Mouse (Mus musculus): ENCODE data around the gene Fam166a. TPM values are rescaled to one million over a fixed set of nuclear protein-coding genes. Genes with fewer than 3 reads are reported as not detected.

The Fam166a gene
- polyA plus RNA-seq, 1 experiment: 1.8 TPM

DNA sequence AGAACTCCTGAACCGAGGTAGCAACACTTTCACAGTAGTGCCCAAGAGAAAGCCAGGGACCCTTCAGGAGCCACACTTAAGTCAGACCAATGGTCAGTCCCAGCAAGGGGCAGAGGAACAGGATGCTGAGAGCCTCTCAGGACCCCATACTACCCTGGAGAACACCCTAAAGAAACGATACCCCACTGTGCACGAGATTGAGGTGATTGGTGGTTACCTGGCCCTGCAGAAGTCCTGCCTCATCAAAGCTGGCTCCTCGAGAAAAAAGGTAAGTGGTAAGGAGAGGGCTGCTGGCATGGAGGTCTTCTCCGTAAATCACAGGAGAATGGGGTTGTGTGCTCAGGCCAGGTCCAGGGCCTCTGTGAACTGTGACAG lies 45.7 kb downstream of the Fam166a start:
- H3K36me3 ChIP-seq (ENCODE audit: control insufficient read depth, insufficient read depth, low read length, poor library complexity, severe bottlenecking): 0 out of 2 replicates have a peak, but pooled peaks cover 4% of the 10 kb centered on the region
- H3K4me3 ChIP-seq (ENCODE audit: low read depth, low read length): peak overlapping the region; percentile 10; the same call in 1 of the 2 replicates
- no peak for TF ChIP-seq CTCF (IDR thresholded peaks at IDR 0.05; ENCODE audit: low read depth, low read length)
- TF ChIP-seq EP300 (IDR thresholded peaks at IDR 0.05; ENCODE audit: insufficient read depth, low read depth, low read length): no peak
- TF ChIP-seq POLR2A (IDR thresholded peaks at IDR 0.05; ENCODE audit: insufficient read depth, low read length): no peak
- no peak overlapping the region for H3K27ac ChIP-seq (ENCODE audit: insufficient read depth, low read length)
- no peaks in the 10 kb centered on the region for H3K27me3 ChIP-seq (ENCODE audit: control insufficient read depth, insufficient read depth, low read length, poor library complexity, severe bottlenecking)
- H3K4me1 ChIP-seq (ENCODE audit: control insufficient read depth, insufficient read depth, low read length): peaks cover 5% of the 10 kb centered on the region
- no peak overlapping the region for H3K9ac ChIP-seq (ENCODE audit: low read depth, poor library complexity, severe bottlenecking)
- no peaks in the 10 kb centered on the region for H3K9me3 ChIP-seq (replicated peaks; ENCODE audit: control insufficient read depth, insufficient read depth, low read length, poor library complexity, severe bottlenecking)

DNA sequence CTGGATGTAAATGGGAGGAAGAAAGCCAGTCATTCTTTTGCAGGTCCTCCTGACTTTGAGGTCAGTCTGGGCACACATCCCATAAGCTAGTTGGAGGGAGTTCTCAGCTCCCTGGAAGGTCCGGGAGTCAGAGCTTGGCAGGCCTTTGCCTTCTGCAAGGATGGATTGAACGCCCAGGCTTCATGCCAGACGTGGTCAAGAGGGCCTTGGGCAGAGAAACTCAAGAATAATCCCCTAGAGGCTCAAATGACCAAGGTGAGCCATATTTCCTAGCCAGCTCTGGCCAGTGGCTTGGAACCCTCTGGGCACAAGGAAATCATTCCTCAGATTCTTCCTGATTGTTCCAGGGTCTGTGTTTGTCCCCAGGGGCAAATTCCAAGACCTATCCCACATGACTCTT lies 46.3 kb downstream of the Fam166a start:
- no peak overlapping the region for H3K27ac ChIP-seq (ENCODE audit: insufficient read depth, low read length)
- H3K27me3 ChIP-seq (ENCODE audit: control insufficient read depth, insufficient read depth, low read length, poor library complexity, severe bottlenecking): no peaks in the 10 kb centered on the region
- H3K4me3 ChIP-seq (ENCODE audit: low read depth, low read length): no peak overlapping the region
- H3K9me3 ChIP-seq (replicated peaks; ENCODE audit: control insufficient read depth, insufficient read depth, low read length, poor library complexity, severe bottlenecking): no peaks in the 10 kb centered on the region
- 0 out of 2 replicates have a peak, but pooled peaks cover 4% of the 10 kb centered on the region for H3K36me3 ChIP-seq (ENCODE audit: control insufficient read depth, insufficient read depth, low read length, poor library complexity, severe bottlenecking)
- TF ChIP-seq CTCF (IDR thresholded peaks at IDR 0.05; ENCODE audit: low read depth, low read length) (no peak), EP300 (IDR thresholded peaks at IDR 0.05; ENCODE audit: insufficient read depth, low read depth, low read length) (0 out of 2 replicates have a peak, but pooled peaks have one; percentile 18)
- H3K9ac ChIP-seq (ENCODE audit: low read depth, poor library complexity, severe bottlenecking): no peak overlapping the region
- peaks cover 5% of the 10 kb centered on the region for H3K4me1 ChIP-seq (ENCODE audit: control insufficient read depth, insufficient read depth, low read length)

DNA sequence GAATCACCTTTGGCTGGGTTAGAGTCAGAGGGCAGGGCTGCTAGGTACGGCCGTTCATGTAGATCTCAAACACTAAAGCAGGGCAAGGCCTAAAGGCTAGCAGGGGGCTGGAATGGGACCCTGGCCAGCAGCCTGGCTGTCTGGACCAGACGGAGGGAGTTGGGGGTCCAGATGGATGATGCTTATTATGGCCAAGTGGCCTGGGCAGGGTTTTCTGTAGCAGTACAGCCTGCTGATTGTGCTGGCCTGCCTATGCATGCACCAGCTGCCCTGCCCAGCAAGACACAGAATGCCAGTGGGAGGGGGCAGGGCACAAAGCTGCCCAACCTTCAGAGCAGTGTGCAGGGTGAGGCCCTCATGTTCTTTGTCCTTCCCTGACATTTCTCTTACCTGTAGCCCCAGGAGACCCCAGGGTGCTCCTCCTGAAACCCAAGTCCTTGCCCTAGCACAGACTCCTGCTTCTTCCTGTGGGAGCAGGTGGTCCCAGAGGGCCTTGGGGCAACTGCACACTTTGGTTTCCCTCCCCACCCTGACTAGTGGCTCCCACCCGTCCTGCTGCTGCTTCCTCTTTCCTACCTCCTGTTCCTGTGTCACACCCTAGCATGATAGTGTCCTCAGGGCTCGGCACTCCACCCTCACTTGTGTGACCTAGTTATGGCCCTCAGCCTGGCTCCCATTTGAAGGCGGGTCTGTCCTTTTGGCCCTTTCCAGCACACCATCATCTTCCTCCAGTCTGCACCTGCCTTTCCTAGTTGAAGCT lies 47.5 kb downstream of the Fam166a start:
- H3K27ac ChIP-seq (ENCODE audit: insufficient read depth, low read length): no peak overlapping the region
- TF ChIP-seq POLR2A (IDR thresholded peaks at IDR 0.05; ENCODE audit: insufficient read depth, low read length) (no peak), EP300 (IDR thresholded peaks at IDR 0.05; ENCODE audit: insufficient read depth, low read depth, low read length) (0 out of 2 replicates have a peak, but pooled peaks have one; percentile 44), CTCF (IDR thresholded peaks at IDR 0.05; ENCODE audit: low read depth, low read length) (no peak)
- no peaks in the 10 kb centered on the region for H3K27me3 ChIP-seq (ENCODE audit: control insufficient read depth, insufficient read depth, low read length, poor library complexity, severe bottlenecking)
- H3K4me3 ChIP-seq (ENCODE audit: low read depth, low read length): no peak overlapping the region
- H3K9me3 ChIP-seq (replicated peaks; ENCODE audit: control insufficient read depth, insufficient read depth, low read length, poor library complexity, severe bottlenecking): no peaks in the 10 kb centered on the region
- H3K4me1 ChIP-seq (ENCODE audit: control insufficient read depth, insufficient read depth, low read length): peaks cover 5% of the 10 kb centered on the region
- peaks cover 4% of the 10 kb centered on the region; the same call in 1 of the 2 replicates for H3K36me3 ChIP-seq (ENCODE audit: control insufficient read depth, insufficient read depth, low read length, poor library complexity, severe bottlenecking)
- H3K9ac ChIP-seq (ENCODE audit: low read depth, poor library complexity, severe bottlenecking): no peak overlapping the region

DNA sequence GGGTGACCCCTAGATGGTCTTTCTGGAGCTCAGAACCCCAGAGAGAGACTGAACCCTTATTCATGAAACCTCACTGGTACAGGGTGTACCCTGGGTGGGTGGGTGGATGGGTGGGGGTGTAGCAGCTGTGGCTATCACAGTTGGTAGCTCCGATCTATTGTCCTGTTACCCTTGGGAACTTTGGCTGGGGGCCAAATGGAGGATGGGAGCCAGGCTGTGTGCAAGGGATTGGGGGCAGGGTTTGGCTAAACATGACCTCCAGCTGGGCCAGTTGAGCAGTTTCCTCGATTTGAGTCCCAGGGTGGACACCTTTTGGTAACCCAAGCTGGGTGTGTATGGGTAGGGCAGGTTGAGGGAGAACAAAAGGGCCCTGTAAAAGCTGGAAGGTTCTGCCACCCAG lies 48.2 kb downstream of the Fam166a start:
- no peak overlapping the region for H3K9ac ChIP-seq (ENCODE audit: low read depth, poor library complexity, severe bottlenecking)
- no peak for TF ChIP-seq POLR2A (IDR thresholded peaks at IDR 0.05; ENCODE audit: insufficient read depth, low read length)
- TF ChIP-seq EP300 (IDR thresholded peaks at IDR 0.05; ENCODE audit: insufficient read depth, low read depth, low read length): peak; percentile 71; the same call in 1 of the 2 replicates
- no peak for TF ChIP-seq CTCF (IDR thresholded peaks at IDR 0.05; ENCODE audit: low read depth, low read length)
- no peaks in the 10 kb centered on the region for H3K27me3 ChIP-seq (ENCODE audit: control insufficient read depth, insufficient read depth, low read length, poor library complexity, severe bottlenecking)
- peaks cover 4% of the 10 kb centered on the region; the same call in 1 of the 2 replicates for H3K36me3 ChIP-seq (ENCODE audit: control insufficient read depth, insufficient read depth, low read length, poor library complexity, severe bottlenecking)
- no peak overlapping the region for H3K27ac ChIP-seq (ENCODE audit: insufficient read depth, low read length)
- H3K4me3 ChIP-seq (ENCODE audit: low read depth, low read length): no peak overlapping the region
- no peaks in the 10 kb centered on the region for H3K9me3 ChIP-seq (replicated peaks; ENCODE audit: control insufficient read depth, insufficient read depth, low read length, poor library complexity, severe bottlenecking)
- peaks cover 5% of the 10 kb centered on the region for H3K4me1 ChIP-seq (ENCODE audit: control insufficient read depth, insufficient read depth, low read length)

DNA sequence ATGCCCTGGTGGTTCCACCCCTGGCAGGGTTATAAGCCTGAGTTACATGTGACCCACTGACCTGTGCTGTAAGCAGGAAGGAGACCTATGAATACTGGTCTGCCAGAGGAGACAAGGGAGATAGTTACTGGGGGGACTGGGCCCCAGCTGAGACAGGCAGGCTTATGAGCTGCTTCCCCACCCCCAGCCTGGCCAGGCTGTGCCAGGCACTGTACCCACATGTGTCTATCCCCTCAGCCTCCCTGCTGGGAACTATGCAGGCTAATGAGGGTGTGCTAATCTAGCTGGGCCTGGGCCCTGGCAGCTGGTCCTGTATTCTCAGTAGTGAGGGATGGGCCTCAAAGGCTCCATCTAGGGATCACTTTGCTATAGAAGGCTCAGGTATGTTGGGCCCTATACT lies 48.7 kb downstream of the Fam166a start:
- Histone ChIP-seq H3K36me3 (ENCODE audit: control insufficient read depth, insufficient read depth, low read length, poor library complexity, severe bottlenecking) (peaks cover 4% of the 10 kb centered on the region; the same call in 1 of the 2 replicates), H3K4me1 (ENCODE audit: control insufficient read depth, insufficient read depth, low read length) (peaks cover 5% of the 10 kb centered on the region), H3K27ac (ENCODE audit: insufficient read depth, low read length) (no peak overlapping the region), H3K9ac (ENCODE audit: low read depth, poor library complexity, severe bottlenecking) (no peak overlapping the region), H3K9me3 (replicated peaks; ENCODE audit: control insufficient read depth, insufficient read depth, low read length, poor library complexity, severe bottlenecking) (no peaks in the 10 kb centered on the region), H3K4me3 (ENCODE audit: low read depth, low read length) (no peak overlapping the region), H3K27me3 (ENCODE audit: control insufficient read depth, insufficient read depth, low read length, poor library complexity, severe bottlenecking) (no peaks in the 10 kb centered on the region)
- TF ChIP-seq EP300 (IDR thresholded peaks at IDR 0.05; ENCODE audit: insufficient read depth, low read depth, low read length): no peak
- TF ChIP-seq POLR2A (IDR thresholded peaks at IDR 0.05; ENCODE audit: insufficient read depth, low read length): no peak
- TF ChIP-seq CTCF (IDR thresholded peaks at IDR 0.05; ENCODE audit: low read depth, low read length): no peak

DNA sequence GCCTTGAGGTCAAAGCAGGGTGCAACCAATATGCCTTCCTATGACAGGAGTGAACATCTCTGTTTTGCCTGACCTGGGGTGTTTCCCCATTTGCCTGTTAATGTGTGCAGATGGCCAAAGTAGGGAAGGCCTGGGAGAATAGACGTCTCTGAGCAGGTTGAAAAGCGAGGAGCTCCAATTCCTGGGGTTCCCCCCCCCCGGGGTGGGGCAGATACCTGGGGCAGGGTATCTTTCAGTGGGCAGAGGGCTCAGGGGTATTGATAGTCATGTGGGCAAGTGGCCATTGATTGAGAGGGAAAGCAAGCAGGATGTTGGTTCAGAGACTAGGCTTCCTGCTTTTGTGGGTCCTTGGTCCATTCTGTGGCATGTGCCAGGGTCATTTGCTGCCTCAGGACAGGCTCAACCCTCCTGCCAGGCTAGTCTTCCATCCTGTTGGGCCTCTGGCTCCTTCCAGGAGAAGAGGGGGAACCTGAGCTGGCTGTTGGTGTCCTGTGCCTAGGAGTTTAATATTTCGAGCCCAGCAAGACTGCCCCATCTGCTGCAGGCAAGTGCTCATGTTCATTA lies 49.3 kb downstream of the Fam166a start:
- H3K27ac ChIP-seq (ENCODE audit: insufficient read depth, low read length): no peak overlapping the region
- no peaks in the 10 kb centered on the region for H3K27me3 ChIP-seq (ENCODE audit: control insufficient read depth, insufficient read depth, low read length, poor library complexity, severe bottlenecking)
- H3K36me3 ChIP-seq (ENCODE audit: control insufficient read depth, insufficient read depth, low read length, poor library complexity, severe bottlenecking): peaks cover 4% of the 10 kb centered on the region; the same call in 1 of the 2 replicates
- H3K9me3 ChIP-seq (replicated peaks; ENCODE audit: control insufficient read depth, insufficient read depth, low read length, poor library complexity, severe bottlenecking): no peaks in the 10 kb centered on the region
- no peak overlapping the region for H3K4me3 ChIP-seq (ENCODE audit: low read depth, low read length)
- H3K4me1 ChIP-seq (ENCODE audit: control insufficient read depth, insufficient read depth, low read length): peaks cover 5% of the 10 kb centered on the region
- TF ChIP-seq EP300 (IDR thresholded peaks at IDR 0.05; ENCODE audit: insufficient read depth, low read depth, low read length) (no peak), CTCF (IDR thresholded peaks at IDR 0.05; ENCODE audit: low read depth, low read length) (no peak), POLR2A (IDR thresholded peaks at IDR 0.05; ENCODE audit: insufficient read depth, low read length) (no peak)
- H3K9ac ChIP-seq (ENCODE audit: low read depth, poor library complexity, severe bottlenecking): no peak overlapping the region

Other genes starting within 250 kb of the Fam166a start
- 33.7 and 37.4 TPM in 2 replicates for gene Mrpl41, start 243.6 kb upstream of the Fam166a start, polyA plus RNA-seq (2011; ENCODE audit: insufficient read depth, insufficient read length, low read depth, missing spikeins)
- 16.2 and 20.1 TPM in 2 replicates for gene Pnpla7, start 242.7 kb upstream of the Fam166a start, polyA plus RNA-seq (2011; ENCODE audit: insufficient read depth, insufficient read length, low read depth, missing spikeins)
- gene Nsmf, start 164.4 kb upstream of the Fam166a start, polyA plus RNA-seq (2011; ENCODE audit: insufficient read depth, insufficient read length, low read depth, missing spikeins): 11.3 and 14.9 TPM in 2 replicates
- not detected in 2 replicates for gene Entpd8, start 138.4 kb upstream of the Fam166a start, polyA plus RNA-seq (2011; ENCODE audit: insufficient read depth, insufficient read length, low read depth, missing spikeins)
- not detected in 2 replicates for gene Noxa1, start 123.6 kb upstream of the Fam166a start, polyA plus RNA-seq (2011; ENCODE audit: insufficient read depth, insufficient read length, low read depth, missing spikeins)
- 9.8 and 10.2 TPM in 2 replicates for gene Nrarp, start 38.0 kb upstream of the Fam166a start, polyA plus RNA-seq (2011; ENCODE audit: insufficient read depth, insufficient read length, low read depth, missing spikeins)
- 4.5 and 6.9 TPM in 2 replicates for gene Tor4a, start 21.9 kb upstream of the Fam166a start, polyA plus RNA-seq (2011; ENCODE audit: insufficient read depth, insufficient read length, low read depth, missing spikeins)
- 36.1 and 41.0 TPM in 2 replicates for gene Nelfb, start 7.3 kb upstream of the Fam166a start, polyA plus RNA-seq (2011; ENCODE audit: insufficient read depth, insufficient read length, low read depth, missing spikeins)
- gene Stpg3, start 4.1 kb upstream of the Fam166a start, polyA plus RNA-seq (2011; ENCODE audit: insufficient read depth, insufficient read length, low read depth, missing spikeins): not detected in 2 replicates
- gene Tubb4b, start 6.0 kb downstream of the Fam166a start, polyA plus RNA-seq (2011; ENCODE audit: insufficient read depth, insufficient read length, low read depth, missing spikeins): 605 and 629 TPM in 2 replicates
- gene Slc34a3, start 15.6 kb downstream of the Fam166a start, polyA plus RNA-seq (2011; ENCODE audit: insufficient read depth, insufficient read length, low read depth, missing spikeins): 1.0 and 1.1 TPM in 2 replicates
- gene Rnf224, start 18.0 kb downstream of the Fam166a start, polyA plus RNA-seq (2011; ENCODE audit: insufficient read depth, insufficient read length, low read depth, missing spikeins): 0.55 TPM in 1 of 2 replicates, not detected in the other
- gene Rnf208, start 23.5 kb downstream of the Fam166a start, polyA plus RNA-seq (2011; ENCODE audit: insufficient read depth, insufficient read length, low read depth, missing spikeins): 7.3 and 11.3 TPM in 2 replicates
- gene Cysrt1, start 23.7 kb downstream of the Fam166a start, polyA plus RNA-seq (2011; ENCODE audit: insufficient read depth, insufficient read length, low read depth, missing spikeins): not detected in 2 replicates
- not detected in 2 replicates for gene AL732309.1, start 28.1 kb downstream of the Fam166a start, polyA plus RNA-seq (2011; ENCODE audit: insufficient read depth, insufficient read length, low read depth, missing spikeins)
- 7.6 and 7.7 TPM in 2 replicates for gene Tmem203, start 36.7 kb downstream of the Fam166a start, polyA plus RNA-seq (2011; ENCODE audit: insufficient read depth, insufficient read length, low read depth, missing spikeins)
- gene Tprn, start 43.9 kb downstream of the Fam166a start, polyA plus RNA-seq (2011; ENCODE audit: insufficient read depth, insufficient read length, low read depth, missing spikeins): 12.3 and 16.9 TPM in 2 replicates
- 47.4 and 49.1 TPM in 2 replicates for gene Ssna1, start 53.7 kb downstream of the Fam166a start, polyA plus RNA-seq (2011; ENCODE audit: insufficient read depth, insufficient read length, low read depth, missing spikeins)
- gene Anapc2, start 53.7 kb downstream of the Fam166a start, polyA plus RNA-seq (2011; ENCODE audit: insufficient read depth, insufficient read length, low read depth, missing spikeins): 72.4 and 76.0 TPM in 2 replicates
- gene Tmem210, start 69.4 kb downstream of the Fam166a start, polyA plus RNA-seq (2011; ENCODE audit: insufficient read depth, insufficient read length, low read depth, missing spikeins): not detected in 2 replicates
- gene Lrrc26, start 71.2 kb downstream of the Fam166a start, polyA plus RNA-seq (2011; ENCODE audit: insufficient read depth, insufficient read length, low read depth, missing spikeins): not detected in 2 replicates
- 2.7 and 4.2 TPM in 2 replicates for gene Grin1, start 100.4 kb downstream of the Fam166a start, polyA plus RNA-seq (2011; ENCODE audit: insufficient read depth, insufficient read length, low read depth, missing spikeins)
- gene Man1b1, start 113.6 kb downstream of the Fam166a start, polyA plus RNA-seq (2011; ENCODE audit: insufficient read depth, insufficient read length, low read depth, missing spikeins): 45.6 and 57.3 TPM in 2 replicates
- gene Dpp7, start 137.6 kb downstream of the Fam166a start, polyA plus RNA-seq (2011; ENCODE audit: insufficient read depth, insufficient read length, low read depth, missing spikeins): 27.8 and 29.4 TPM in 2 replicates
- 49.8 and 51.1 TPM in 2 replicates for gene Uap1l1, start 146.9 kb downstream of the Fam166a start, polyA plus RNA-seq (2011; ENCODE audit: insufficient read depth, insufficient read length, low read depth, missing spikeins)
- 19.2 and 22.4 TPM in 2 replicates for gene Sapcd2, start 153.6 kb downstream of the Fam166a start, polyA plus RNA-seq (2011; ENCODE audit: insufficient read depth, insufficient read length, low read depth, missing spikeins)
- 4.2 and 5.6 TPM in 2 replicates for gene Entpd2, start 177.1 kb downstream of the Fam166a start, polyA plus RNA-seq (2011; ENCODE audit: insufficient read depth, insufficient read length, low read depth, missing spikeins)
- 29.7 and 40.9 TPM in 2 replicates for gene Npdc1, start 180.6 kb downstream of the Fam166a start, polyA plus RNA-seq (2011; ENCODE audit: insufficient read depth, insufficient read length, low read depth, missing spikeins)
- gene Fut7, start 204.5 kb downstream of the Fam166a start, polyA plus RNA-seq (2011; ENCODE audit: insufficient read depth, insufficient read length, low read depth, missing spikeins): not detected in 2 replicates
- gene Abca2, start 210.0 kb downstream of the Fam166a start, polyA plus RNA-seq (2011; ENCODE audit: insufficient read depth, insufficient read length, low read depth, missing spikeins): 14.0 and 14.2 TPM in 2 replicates
- gene Clic3, start 238.1 kb downstream of the Fam166a start, polyA plus RNA-seq (2011; ENCODE audit: insufficient read depth, insufficient read length, low read depth, missing spikeins): not detected in 2 replicates
- 3.7 and 5.7 TPM in 2 replicates for gene Paxx, start 242.3 kb downstream of the Fam166a start, polyA plus RNA-seq (2011; ENCODE audit: insufficient read depth, insufficient read length, low read depth, missing spikeins)